Mouse (Mus musculus): Measurements from ENCODE around the gene Mylip.

DNA sequence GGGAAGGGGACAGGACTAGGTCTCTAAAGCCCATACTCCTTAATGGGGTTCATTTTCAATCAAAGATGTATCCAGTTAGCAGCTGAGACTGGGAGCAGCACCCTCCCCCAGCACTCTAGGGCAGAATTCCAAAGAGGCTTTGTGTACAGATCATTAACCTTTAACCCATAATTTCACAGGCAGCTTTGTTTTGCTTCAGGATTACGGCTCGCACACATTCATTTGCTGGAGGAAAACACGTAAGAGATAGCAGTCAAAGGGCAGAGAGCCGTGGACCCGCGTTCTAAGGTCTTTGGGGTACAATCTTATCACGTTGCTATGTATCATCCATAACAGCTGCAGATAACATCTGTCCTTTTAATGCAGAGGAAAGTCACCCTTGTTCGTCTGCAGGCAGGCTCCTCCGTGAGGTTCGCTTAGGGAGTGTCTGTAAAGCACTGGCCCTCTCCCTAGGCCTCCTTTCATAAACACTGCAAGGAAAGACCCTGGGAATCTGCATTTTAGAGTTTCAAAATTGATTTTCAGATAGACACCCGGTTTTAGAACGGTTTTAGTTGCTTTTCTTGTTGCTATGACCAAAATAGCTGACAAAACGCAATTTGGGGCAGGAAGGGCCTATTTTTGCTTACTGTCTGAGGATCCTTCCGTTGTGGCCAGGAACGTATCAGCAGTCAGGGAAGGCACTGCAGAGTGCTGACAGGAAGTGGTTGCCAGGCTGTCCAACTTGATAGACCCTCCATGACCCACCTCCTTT lies 65.7 kb downstream of the Mylip start:
- TF ChIP-seq GATA1 (IDR thresholded peaks at IDR 0.05; ENCODE audit: low read length) (no peak), TAL1 (IDR thresholded peaks at IDR 0.05; ENCODE audit: low read length) (no peak)

Measured in erythroblast, embryonic 14.5 days (primary cell).